Mouse (Mus musculus) heart, embryonic 13.5 days (tissue): ENCODE results near the gene Mnt. TPM values are rescaled to one million over a fixed set of nuclear protein-coding genes. Genes with fewer than 3 reads are reported as not detected.
"Not testable (repeated sequence)": the region's sequence is repeated elsewhere in the genome, so short reads cannot be mapped to it uniquely, and the experiment has no call there.

ENCODE experiments used
- ATAC-seq: fragments of 200-750 bp; cut with Nextera tagmentation; 2 replicates; pipeline ENCODE4 v1.8.0; 2017; ENCODE audit warnings: moderate TSS enrichment; ENCODE audit not compliant: insufficient number of reproducible peaks, low FRiP score, low TSS enrichment; ENCODE audit errors: extremely low read depth
- H3K27ac ChIP-seq: fragments of 300-500 bp; sonication (generic); replicated peaks from 2 replicates; pipeline ENCODE4 v1.5.1; 2015; ENCODE audit warnings: moderate library complexity, mild to moderate bottlenecking, inconsistent platforms
- H3K27me3 ChIP-seq: fragments of 300-500 bp; sonication (generic); replicated peaks from 2 replicates; pipeline ENCODE4 v1.6.1; 2015; ENCODE audit warnings: mild to moderate bottlenecking, inconsistent platforms
- H3K36me3 ChIP-seq: fragments of 300-500 bp; sonication (generic); 2 replicates; pipeline ENCODE4 v1.6.1; 2015; ENCODE audit warnings: mild to moderate bottlenecking, inconsistent platforms
- H3K4me1 ChIP-seq: fragments of 300-500 bp; sonication (generic); 2 replicates; pipeline ENCODE4 v1.6.1; 2015; ENCODE audit warnings: inconsistent platforms
- H3K4me2 ChIP-seq: fragments of 300-500 bp; sonication (generic); 2 replicates; pipeline ENCODE4 v1.6.1; 2015; ENCODE audit warnings: inconsistent platforms, mild to moderate bottlenecking, moderate library complexity
- H3K4me3 ChIP-seq: fragments of 300-500 bp; sonication (generic); 2 replicates; pipeline ENCODE4 v1.5.1; 2015; ENCODE audit warnings: moderate library complexity, mild to moderate bottlenecking, inconsistent platforms
- H3K9ac ChIP-seq: fragments of 300-500 bp; sonication (generic); 2 replicates; pipeline ENCODE4 v1.6.1; 2015; ENCODE audit warnings: inconsistent platforms, mild to moderate bottlenecking, moderate library complexity
- H3K9me3 ChIP-seq: fragments of 300-500 bp; sonication (generic); 2 replicates; pipeline ENCODE4 v1.6.1; 2016; ENCODE audit warnings: inconsistent platforms
- WGBS: fragments of 180-500 bp; shearing (Covaris S2); methylation state at CpG from one replicate; pipeline ENCODE4 v1.1.7; 2015; ENCODE audit warnings: mixed read lengths; 5-methylcytosine and 5-hydroxymethylcytosine counted together
- polyA plus RNA-seq: library from polyadenylated mRNA; unstranded; fragments of >200 nt; fragmentation: Nextera tagmentation; extraction: Ambion mirVana; gene quantifications from 2 replicates; pipeline ENCODE4 v1.2.1, GENCODE M21; 2015

Gene Mnt
- 3.3 and 3.5 TPM in 2 replicates for polyA plus RNA-seq

DNA sequence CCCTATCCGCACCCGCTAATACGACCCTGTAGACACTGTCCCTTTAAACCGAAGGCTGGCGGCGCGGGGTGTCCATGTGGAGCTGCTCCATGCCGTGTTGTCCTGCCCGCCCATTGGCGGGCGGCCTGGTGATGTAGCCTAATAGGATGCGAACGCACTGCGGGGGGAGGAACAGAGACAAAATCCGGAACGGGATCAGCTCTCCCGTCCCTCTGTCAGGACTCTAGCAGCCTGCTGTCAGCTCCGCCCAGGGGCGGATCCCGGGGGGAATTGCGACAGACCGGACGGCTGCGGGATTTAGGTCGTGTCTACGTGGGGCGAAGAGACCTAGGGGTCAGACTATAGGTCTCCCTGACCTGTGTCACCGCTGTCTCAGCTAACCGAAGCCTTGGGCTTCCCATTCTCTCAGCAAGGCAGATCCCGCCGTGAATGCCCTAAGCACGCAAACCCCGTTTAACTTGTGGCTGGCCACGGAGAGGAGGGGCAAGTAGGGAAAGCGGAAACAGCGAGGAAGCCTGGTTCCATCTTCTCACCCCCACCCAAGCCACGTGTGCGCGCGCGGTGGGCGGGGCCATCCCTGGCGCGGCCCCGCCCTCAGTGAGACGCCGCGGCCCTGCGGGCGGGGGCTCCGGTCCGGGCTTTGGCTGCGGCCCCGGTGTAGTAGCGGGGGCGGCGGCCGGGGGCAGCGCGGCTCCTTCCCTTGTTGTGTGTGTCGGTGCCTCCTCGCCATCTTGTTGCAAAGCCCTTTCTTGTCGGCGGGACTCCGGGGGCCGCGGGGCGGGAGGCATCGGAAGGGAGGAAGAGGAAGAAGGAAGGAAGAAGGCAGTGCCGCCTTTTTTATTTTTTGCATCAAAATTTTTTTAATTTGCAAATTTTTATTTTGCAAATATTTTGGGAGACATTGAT, at the start of gene Mnt:
Gene Mnt (plus strand): TSS at position 665 of the 906 bp plus-strand sequence.
- 0 out of 2 replicates have a peak, but pooled peaks cover 2% of the 10 kb centered on the region for H3K36me3 ChIP-seq
- peak within 1 kb of the TSS; percentile 95 for H3K4me3 ChIP-seq
- WGBS = under 1% methylated on average over 70 of the region's 70 CpGs
- H3K9ac ChIP-seq = peak within 1 kb of the TSS; percentile 95
- no peaks in the 10 kb centered on the region for H3K27me3 ChIP-seq
- peak within 1 kb of the TSS; percentile 99 for H3K4me2 ChIP-seq
- peak within 1 kb of the TSS; percentile 100 for H3K27ac ChIP-seq
- no peaks in the 10 kb centered on the region for H3K9me3 ChIP-seq
- H3K4me1 ChIP-seq = peaks cover 57% of the 10 kb centered on the region
- ATAC-seq = peak; percentile 67

DNA sequence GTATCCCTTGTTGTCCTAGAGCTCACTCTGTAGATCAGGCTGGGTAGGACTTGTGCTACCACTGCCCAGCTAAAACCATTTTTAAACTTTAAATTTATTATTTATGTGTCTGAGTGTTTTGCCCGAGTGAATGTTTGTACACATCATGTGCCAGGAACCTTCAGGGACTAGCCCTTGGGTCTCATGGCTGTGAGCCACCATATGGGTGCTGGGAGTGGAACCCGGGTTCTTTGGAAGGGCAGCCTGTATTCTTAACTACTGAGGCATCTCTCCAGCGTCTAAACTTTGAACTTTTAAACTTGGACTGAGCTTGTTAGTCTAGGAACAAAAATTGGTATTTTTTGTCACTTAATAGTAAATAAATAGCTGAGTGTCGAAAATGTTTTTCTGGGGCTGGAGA, 37.8 kb upstream of the Mnt start:
- Histone ChIP-seq H3K27me3 (no peaks in the 10 kb centered on the region), H3K27ac (no peak overlapping the region), H3K36me3 (peaks cover 92% of the 10 kb centered on the region), H3K9me3 (no peaks in the 10 kb centered on the region), H3K9ac (no peak overlapping the region), H3K4me2 (no peak overlapping the region), H3K4me1 (no peaks in the 10 kb centered on the region), H3K4me3 (no peak overlapping the region)
- no peak for ATAC-seq
- WGBS = 90% methylated on average over 4 of the region's 4 CpGs

DNA sequence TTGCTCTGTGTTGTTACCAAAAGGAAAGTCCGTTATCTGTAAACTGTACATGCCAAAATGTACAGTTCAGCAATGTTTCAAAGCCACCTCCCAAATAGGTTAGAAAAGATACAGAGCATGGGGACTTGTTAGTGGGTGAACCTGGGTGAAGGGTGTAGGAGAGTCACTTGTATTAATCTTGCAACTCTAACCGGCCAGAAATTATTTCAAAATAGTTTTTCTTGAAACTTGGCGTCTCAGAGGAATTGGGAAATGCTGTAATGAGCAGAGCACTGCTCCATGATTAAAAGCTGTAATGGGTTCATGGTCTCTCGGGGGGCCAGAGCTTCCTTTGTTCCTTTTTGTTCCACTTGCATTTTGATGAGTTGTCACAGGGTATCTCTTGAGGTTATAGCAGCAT, 30.1 kb upstream of the Mnt start:
- Histone ChIP-seq H3K27me3 (no peaks in the 10 kb centered on the region), H3K4me2 (no peak overlapping the region), H3K27ac (no peak overlapping the region), H3K4me1 (peaks cover 3% of the 10 kb centered on the region; the same call in 1 of the 2 replicates), H3K9ac (no peak overlapping the region), H3K36me3 (peaks cover 90% of the 10 kb centered on the region), H3K4me3 (no peak overlapping the region), H3K9me3 (no peaks in the 10 kb centered on the region)
- 87% methylated on average over 4 of the region's 4 CpGs for WGBS
- ATAC-seq = no peak

DNA sequence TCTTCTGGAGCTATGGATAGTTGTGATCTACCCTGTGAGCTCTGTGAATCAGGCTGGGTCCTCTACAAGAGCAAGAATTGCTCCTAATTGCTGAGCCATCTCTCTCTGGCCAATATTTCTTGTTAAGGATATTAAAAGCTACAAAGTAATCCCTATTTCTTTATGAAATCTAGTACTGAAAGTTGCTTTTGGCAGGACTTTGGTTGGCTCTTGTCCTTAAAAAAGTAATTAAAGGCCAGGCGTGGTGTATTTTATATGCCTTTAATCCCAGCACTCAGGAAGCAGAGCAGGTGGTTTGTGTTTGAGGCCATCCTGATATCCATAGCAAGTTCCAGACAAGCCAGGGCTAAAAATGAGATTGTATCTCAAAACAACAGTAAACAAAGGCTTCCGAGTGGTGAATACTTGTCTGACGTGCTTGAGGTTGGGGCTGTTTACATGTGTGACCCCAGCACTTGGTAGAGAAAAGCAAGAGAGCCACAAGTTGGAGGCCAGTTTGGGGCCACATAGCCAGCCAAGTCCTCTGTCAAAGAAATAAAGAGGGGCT, 26.6 kb upstream of the Mnt start:
- peaks cover 91% of the 10 kb centered on the region for H3K36me3 ChIP-seq
- ATAC-seq = no peak
- H3K27ac ChIP-seq = no peak overlapping the region
- H3K9me3 ChIP-seq = no peaks in the 10 kb centered on the region
- H3K27me3 ChIP-seq = no peaks in the 10 kb centered on the region
- H3K4me3 ChIP-seq = no peak overlapping the region
- no peak overlapping the region for H3K9ac ChIP-seq
- H3K4me1 ChIP-seq = peaks cover 3% of the 10 kb centered on the region; the same call in 1 of the 2 replicates
- no peak overlapping the region for H3K4me2 ChIP-seq
- 86% methylated on average over 3 of the region's 3 CpGs for WGBS

DNA sequence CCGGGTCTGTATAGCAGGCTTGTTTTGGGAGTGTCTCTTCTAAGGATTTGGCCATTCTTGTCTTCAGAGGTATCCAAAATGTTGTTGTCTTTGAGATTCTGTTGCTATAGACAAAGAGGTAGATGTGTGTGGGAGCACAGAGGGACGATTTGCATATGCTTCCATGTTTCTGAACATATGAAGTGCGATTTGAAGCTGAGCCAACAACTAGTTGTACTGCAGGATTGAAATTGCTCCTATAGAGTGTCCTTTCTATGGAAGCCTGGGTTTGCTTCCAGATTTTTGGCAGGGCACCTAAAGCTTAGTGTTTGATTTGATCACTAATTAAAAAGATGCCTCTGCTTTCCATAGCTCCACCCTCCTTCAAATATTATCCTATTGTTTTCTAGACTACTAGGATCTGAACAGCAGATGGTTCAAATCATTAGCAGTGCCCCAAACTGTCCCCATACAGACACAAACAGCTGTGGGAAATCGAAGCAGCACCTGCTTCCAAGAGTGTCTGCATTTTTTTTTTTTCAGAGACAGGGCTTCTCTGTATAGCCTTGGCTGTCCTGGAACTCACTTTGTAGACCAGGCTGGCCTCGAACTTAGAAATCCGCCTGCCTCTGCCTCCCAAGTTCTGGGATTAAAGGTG, 23.4 kb upstream of the Mnt start:
- ATAC-seq = no peak
- Histone ChIP-seq H3K36me3 (peaks cover 75% of the 10 kb centered on the region), H3K9me3 (no peaks in the 10 kb centered on the region), H3K27me3 (no peaks in the 10 kb centered on the region), H3K4me3 (no peak overlapping the region), H3K9ac (no peak overlapping the region), H3K27ac (no peak overlapping the region), H3K4me1 (peaks cover 8% of the 10 kb centered on the region), H3K4me2 (no peak overlapping the region)
- WGBS = 91% methylated on average over 6 of the region's 6 CpGs

DNA sequence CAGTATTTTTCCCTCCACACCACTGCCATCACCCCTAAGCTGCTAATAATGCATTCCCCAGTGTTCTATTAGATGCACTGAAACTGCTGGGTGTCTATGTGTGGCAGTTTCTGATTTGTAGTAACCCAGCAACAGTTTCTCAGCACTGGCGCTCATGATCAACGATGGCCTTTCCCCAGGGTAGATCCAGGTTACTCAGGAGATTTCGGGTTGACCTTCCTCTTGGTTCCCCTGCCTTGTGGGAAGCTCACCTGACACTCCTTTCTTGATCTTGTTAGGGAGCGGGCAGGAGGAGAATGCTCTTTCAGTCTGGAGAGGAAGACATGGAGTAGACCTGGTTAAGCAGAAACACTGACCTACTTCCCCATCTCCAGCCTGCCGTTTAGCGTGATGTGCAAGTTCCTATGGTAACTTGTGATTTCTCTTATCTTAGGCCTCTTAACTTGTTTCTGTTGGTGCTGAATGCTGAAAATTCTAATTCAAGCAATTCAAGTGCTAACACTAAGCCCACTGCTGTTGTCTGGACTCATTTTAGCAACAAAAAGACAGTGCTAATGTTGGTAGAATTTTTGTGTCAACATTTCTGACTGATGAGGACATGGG, 22.4 kb upstream of the Mnt start:
- H3K4me3 ChIP-seq = no peak overlapping the region
- H3K36me3 ChIP-seq = peaks cover 71% of the 10 kb centered on the region
- no peak overlapping the region for H3K9ac ChIP-seq
- peaks cover 8% of the 10 kb centered on the region for H3K4me1 ChIP-seq
- ATAC-seq = no peak
- no peaks in the 10 kb centered on the region for H3K9me3 ChIP-seq
- no peak overlapping the region for H3K27ac ChIP-seq
- no peak overlapping the region for H3K4me2 ChIP-seq
- no peaks in the 10 kb centered on the region for H3K27me3 ChIP-seq
- WGBS = 79% methylated on average over 6 of the region's 6 CpGs

DNA sequence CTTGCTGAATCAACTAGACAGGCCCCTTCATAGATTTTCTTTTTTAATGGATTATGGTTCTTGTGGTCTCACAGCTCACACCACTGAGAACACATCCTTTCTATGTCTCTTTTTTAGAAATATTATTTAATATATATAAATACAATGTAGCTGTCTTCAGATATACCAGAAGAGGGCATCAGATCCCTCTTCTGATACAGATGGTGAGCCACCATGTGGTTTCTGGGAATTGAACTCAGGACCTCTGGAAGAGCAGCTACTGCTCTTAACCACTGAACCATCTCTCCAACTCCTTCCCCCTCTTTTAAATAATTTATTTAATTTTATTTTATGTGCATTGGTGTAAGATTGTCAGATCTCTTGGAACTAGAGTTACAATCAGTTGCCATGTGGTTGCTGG, 20.6 kb upstream of the Mnt start:
- no peak for ATAC-seq
- Histone ChIP-seq H3K4me1 (peaks cover 8% of the 10 kb centered on the region), H3K27me3 (no peaks in the 10 kb centered on the region), H3K4me3 (no peak overlapping the region), H3K9me3 (no peaks in the 10 kb centered on the region), H3K36me3 (peaks cover 65% of the 10 kb centered on the region), H3K4me2 (no peak overlapping the region), H3K27ac (no peak overlapping the region), H3K9ac (no peak overlapping the region)

DNA sequence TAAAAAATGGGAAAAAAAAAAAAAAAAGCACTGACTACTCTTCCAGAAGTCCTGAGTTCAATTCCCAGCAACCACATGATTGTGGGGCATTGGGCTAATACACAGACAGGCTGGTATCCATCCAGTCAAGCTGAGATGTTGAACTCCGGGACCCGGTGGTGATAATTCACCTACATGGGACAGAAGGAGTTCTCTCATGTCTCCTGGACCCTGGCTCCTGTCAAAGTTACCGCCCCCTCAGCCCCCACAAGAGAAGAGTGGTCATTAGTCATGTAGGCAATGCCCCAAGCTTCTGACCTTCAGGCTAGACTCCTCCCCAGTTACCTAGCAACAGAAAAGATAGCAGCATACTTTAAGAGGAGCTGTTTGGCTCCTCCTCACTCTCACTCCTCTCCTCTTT, 19.7 kb upstream of the Mnt start:
- 23% methylated on average over 3 of the region's 3 CpGs for WGBS

DNA sequence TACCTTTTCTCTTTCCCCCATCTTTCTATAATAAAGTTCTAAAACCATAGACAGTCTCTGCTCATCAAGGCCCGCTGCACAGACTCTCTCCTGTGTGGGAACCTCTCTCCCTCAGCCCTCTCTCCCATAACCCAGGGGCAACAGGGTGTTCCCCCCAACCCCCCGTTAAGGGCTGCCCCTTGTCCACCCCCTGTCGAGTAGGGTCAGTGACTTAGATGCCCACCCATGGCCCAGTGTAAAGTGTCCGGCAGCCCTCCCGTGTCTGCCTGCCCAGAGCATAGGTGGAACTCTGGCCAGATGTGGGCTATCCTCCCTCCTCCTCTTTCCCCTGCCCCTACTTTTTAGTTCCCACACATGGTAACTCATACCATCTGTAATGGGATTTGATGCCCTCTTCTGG, 19.2 kb upstream of the Mnt start:
- Histone ChIP-seq H3K27ac (peak overlapping the region; percentile 53), H3K36me3 (peaks cover 56% of the 10 kb centered on the region), H3K4me2 (peak overlapping the region; percentile 8; the same call in 1 of the 2 replicates), H3K9me3 (no peaks in the 10 kb centered on the region), H3K4me3 (no peak overlapping the region), H3K9ac (peak overlapping the region; percentile 33; the same call in 1 of the 2 replicates), H3K27me3 (no peaks in the 10 kb centered on the region), H3K4me1 (peaks cover 8% of the 10 kb centered on the region)
- ATAC-seq = no peak
- 62% methylated on average over 5 of the region's 5 CpGs for WGBS

More for the DNA sequence above, 19.7 kb upstream of the Mnt start:
- not testable (repeated sequence) for H3K4me1 ChIP-seq, H3K27me3 ChIP-seq, H3K4me3 ChIP-seq, H3K9ac ChIP-seq, H3K9me3 ChIP-seq
- peak overlapping the region; percentile 53 for H3K27ac ChIP-seq
- peak; percentile 19; the same call in 1 of the 2 replicates for ATAC-seq
- H3K4me2 ChIP-seq = peak overlapping the region; percentile 8; the same call in 1 of the 2 replicates
- H3K36me3 ChIP-seq = peaks cover 56% of the 10 kb centered on the region

DNA sequence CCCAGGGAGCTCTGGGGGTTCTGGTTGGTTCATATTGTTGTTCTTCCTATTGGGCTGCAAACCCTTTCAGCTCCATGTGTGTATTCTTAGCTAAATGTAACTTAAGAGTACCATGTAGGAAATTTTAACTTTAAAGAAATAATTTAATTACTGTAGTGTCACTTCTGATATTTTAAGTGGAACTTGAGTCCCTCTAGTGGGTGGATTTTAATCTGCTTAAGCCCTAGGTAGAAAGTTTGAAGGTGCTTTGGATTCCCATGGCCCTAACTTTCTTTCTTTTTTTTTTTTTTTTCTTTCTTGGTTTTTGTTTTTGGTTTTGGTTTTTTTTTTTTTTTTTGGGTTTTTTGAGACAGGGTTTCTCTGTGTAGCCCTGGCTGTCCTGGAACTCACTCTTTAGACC, 14.9 kb upstream of the Mnt start:
- no peak overlapping the region for H3K27ac ChIP-seq
- H3K9me3 ChIP-seq = no peaks in the 10 kb centered on the region
- no peaks in the 10 kb centered on the region for H3K27me3 ChIP-seq
- no peak overlapping the region for H3K4me3 ChIP-seq
- no peak overlapping the region for H3K9ac ChIP-seq
- peaks cover 57% of the 10 kb centered on the region for H3K36me3 ChIP-seq
- peaks cover 8% of the 10 kb centered on the region for H3K4me1 ChIP-seq
- ATAC-seq = no peak
- H3K4me2 ChIP-seq = no peak overlapping the region

DNA sequence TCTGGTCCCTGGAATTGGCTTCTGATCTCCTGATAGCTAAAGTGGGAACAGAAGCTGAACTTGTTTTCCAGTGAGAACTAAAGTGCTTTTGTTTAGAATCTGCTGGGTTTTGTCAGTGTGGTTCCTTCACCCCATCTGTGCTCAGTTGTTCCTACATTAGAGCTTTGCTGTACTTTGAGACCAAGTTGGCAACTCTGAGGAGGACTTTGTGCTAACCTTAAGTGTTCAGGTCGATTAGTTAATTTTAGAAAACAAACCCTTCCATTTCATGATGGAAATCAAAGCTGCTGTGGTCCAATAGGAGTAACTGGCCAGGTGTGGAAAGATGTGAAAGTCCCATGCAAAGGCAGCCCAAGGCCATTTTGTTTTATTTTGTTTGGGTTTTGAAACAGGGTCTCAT, 9.8 kb upstream of the Mnt start:
- no peak overlapping the region for H3K27ac ChIP-seq
- H3K9ac ChIP-seq = no peak overlapping the region
- no peak for ATAC-seq
- H3K27me3 ChIP-seq = no peaks in the 10 kb centered on the region
- H3K4me2 ChIP-seq = no peak overlapping the region
- no peak overlapping the region for H3K4me3 ChIP-seq
- H3K9me3 ChIP-seq = no peaks in the 10 kb centered on the region
- peaks cover 45% of the 10 kb centered on the region for H3K36me3 ChIP-seq
- WGBS = 57% methylated on average over 1 of the region's 1 CpGs
- H3K4me1 ChIP-seq = 0 out of 2 replicates have a peak, but pooled peaks cover under 1% of the 10 kb centered on the region
